Mouse (Mus musculus): ENCODE measurements around the gene Adgrb2. TPM values are rescaled to one million over a fixed set of nuclear protein-coding genes. Genes with fewer than 3 reads are reported as not detected.

The Adgrb2 gene
- 43.6 and 45.8 TPM in 2 replicates for polyA plus RNA-seq (2021; fragmentation: Nextera tagmentation)
- long read RNA-seq, experiment 1, partial matches to known transcripts, result 103 of 126 reads
- long read RNA-seq, experiment 1, other reads (novel, unspliced or antisense), result 21 of 126 reads
- long read RNA-seq, experiment 2, full-length matches to known transcripts, result 7 of 360 reads
- long read RNA-seq, experiment 2, partial matches to known transcripts, result 302 of 360 reads
- long read RNA-seq, experiment 2, other reads (novel, unspliced or antisense), result 51 of 360 reads

GRCm38 (mm10) chr4:129984421-129985061, at the start of gene Adgrb2:
Adgrb2 (plus strand) TSS chr4:129984870.

GRCm38 (mm10) chr4:130047331-130048202, 62.9 kb downstream of the Adgrb2 start, which contains the start of gene Col16a1:
Col16a1 (plus strand) TSS chr4:130047840.

Other genes starting within 250 kb of the Adgrb2 start
- gene Khdrbs1, start 242.6 kb upstream of the Adgrb2 start, polyA plus RNA-seq (2021; fragmentation: Nextera tagmentation), result 30.5 and 30.6 TPM in 2 replicates
- gene Ptp4a2, start 173.7 kb upstream of the Adgrb2 start, polyA plus RNA-seq (2021; fragmentation: Nextera tagmentation), result 166 and 230 TPM in 2 replicates
- gene Spocd1, start 55.6 kb upstream of the Adgrb2 start, polyA plus RNA-seq (2021; fragmentation: Nextera tagmentation), result 0.08 TPM in 1 of 2 replicates, not detected in the other
- gene Col16a1, start 63.0 kb downstream of the Adgrb2 start, polyA plus RNA-seq (2021; fragmentation: Nextera tagmentation), result 0.53 and 1.4 TPM in 2 replicates
- 91.2 and 98.3 TPM in 2 replicates for gene Pef1, start 117.7 kb downstream of the Adgrb2 start, polyA plus RNA-seq (2021; fragmentation: Nextera tagmentation)
- 0.59 and 1.3 TPM in 2 replicates for gene Hcrtr1, start 154.5 kb downstream of the Adgrb2 start, polyA plus RNA-seq (2021; fragmentation: Nextera tagmentation)
- 8.9 and 13.1 TPM in 2 replicates for gene Tinagl1, start 190.3 kb downstream of the Adgrb2 start, polyA plus RNA-seq (2021; fragmentation: Nextera tagmentation)
- gene Gm853, start 237.5 kb downstream of the Adgrb2 start, polyA plus RNA-seq (2021; fragmentation: Nextera tagmentation), result 0.72 TPM in 1 of 2 replicates, not detected in the other

All from layer of hippocampus, adult 6 months (tissue).